Mouse (Mus musculus) forelimb bud, embryonic 11.5 days (tissue): Measurements from ENCODE around the gene Pde6d.
A peak's percentile ranks its signal among the peaks of the same experiment; 100 is the strongest.
"Not testable (repeated sequence)": the region's sequence is repeated elsewhere in the genome, so short reads cannot be mapped to it uniquely, and the experiment has no call there.

ENCODE experiments used
- DNase-seq: peaks from one replicate; pipeline ENCODE4 v3.0.0-alpha.2; 2012; ENCODE audit warnings: low read depth, low spot score

The Pde6d gene

GRCm38 (mm10) chr1:86569292-86569860, 13.1 kb downstream of the Pde6d start:
- DNase-seq = no peak

GRCm38 (mm10) chr1:86568409-86568808, 14.0 kb downstream of the Pde6d start:
- DNase-seq = no peak

GRCm38 (mm10) chr1:86562663-86563062, 19.8 kb downstream of the Pde6d start:
- DNase-seq = no peak

- no peak for DNase-seq
Measured at GRCm38 (mm10) chr1:86559232-86559631, 23.2 kb downstream of the Pde6d start.

- no peak for DNase-seq
Measured at GRCm38 (mm10) chr1:86557872-86558271, 24.6 kb downstream of the Pde6d start.

- DNase-seq = no peak
Measured at GRCm38 (mm10) chr1:86555665-86556064, 26.8 kb downstream of the Pde6d start.

- no peak for DNase-seq
Measured at GRCm38 (mm10) chr1:86551877-86552276, 30.6 kb downstream of the Pde6d start.

GRCm38 (mm10) chr1:86551299-86551698, 31.1 kb downstream of the Pde6d start:
- no peak for DNase-seq

- DNase-seq = no peak
Measured at GRCm38 (mm10) chr1:86546797-86547196, 35.6 kb downstream of the Pde6d start.

- DNase-seq = no peak
Measured at GRCm38 (mm10) chr1:86542584-86542983, 39.8 kb downstream of the Pde6d start.

GRCm38 (mm10) chr1:86539583-86539982, 42.8 kb downstream of the Pde6d start:
- not testable (repeated sequence) for DNase-seq

GRCm38 (mm10) chr1:86538383-86538782, 44.0 kb downstream of the Pde6d start:
- no peak for DNase-seq

GRCm38 (mm10) chr1:86533411-86534130, 48.9 kb downstream of the Pde6d start:
- peak; percentile 51 for DNase-seq

GRCm38 (mm10) chr1:86532362-86533051, 49.9 kb downstream of the Pde6d start:
- DNase-seq = peak; percentile 94

- peak; percentile 75 for DNase-seq
Measured at GRCm38 (mm10) chr1:86531547-86532321, 50.7 kb downstream of the Pde6d start.

GRCm38 (mm10) chr1:86530871-86531546, 51.4 kb downstream of the Pde6d start:
- peak; percentile 68 for DNase-seq

GRCm38 (mm10) chr1:86529590-86529989, 52.8 kb downstream of the Pde6d start:
- no peak for DNase-seq

- DNase-seq = peak; percentile 43
Measured at GRCm38 (mm10) chr1:86528571-86529180, 53.8 kb downstream of the Pde6d start.

- DNase-seq = peak; percentile 89
Measured at GRCm38 (mm10) chr1:86527599-86528486, 54.6 kb downstream of the Pde6d start.
